Mouse (Mus musculus) splenic B cell, adult 2 months (primary cell): Measurements from ENCODE around the gene Pak6.
"Not testable (repeated sequence)": the region's sequence is repeated elsewhere in the genome, so short reads cannot be mapped to it uniquely, and the experiment has no call there.

ENCODE experiments used
- DNase-seq: peaks from one replicate; pipeline ENCODE4 v3.0.0-alpha.2; 2011; ENCODE audit warnings: low read depth, low spot score
- H3K27me3 ChIP-seq: 2 replicates; pipeline ENCODE4 v1.6.1; 2012; ENCODE audit warnings: mild to moderate bottlenecking, low read length, moderate library complexity, mixed read lengths; ENCODE audit not compliant: control insufficient read depth, poor library complexity, insufficient read depth, severe bottlenecking
- H3K36me3 ChIP-seq: 2 replicates; pipeline ENCODE4 v1.6.1; 2012; ENCODE audit warnings: mild to moderate bottlenecking, low read length, moderate library complexity, mixed read lengths; ENCODE audit not compliant: control insufficient read depth, poor library complexity, insufficient read depth, severe bottlenecking

Pak6 gene

GRCm38 (mm10) chr2:118662902-118663803, at the start of gene Pak6:
Pak6 (plus strand) TSS chr2:118663303.
- Histone ChIP-seq H3K36me3 (no peaks in the 10 kb centered on the region), H3K27me3 (no peaks in the 10 kb centered on the region)
- peak; percentile 56 for DNase-seq

GRCm38 (mm10) chr2:118618013-118618412, 45.1 kb upstream of the Pak6 start:
- no peak for DNase-seq

GRCm38 (mm10) chr2:118620101-118620500, 43.0 kb upstream of the Pak6 start:
- Histone ChIP-seq H3K36me3 (no peaks in the 10 kb centered on the region), H3K27me3 (no peaks in the 10 kb centered on the region)
- no peak for DNase-seq

More at GRCm38 (mm10) chr2:118618013-118618412, 45.1 kb upstream of the Pak6 start:
- H3K27me3 ChIP-seq: no peaks in the 10 kb centered on the region
- no peaks in the 10 kb centered on the region for H3K36me3 ChIP-seq

GRCm38 (mm10) chr2:118620608-118621007, 42.5 kb upstream of the Pak6 start:
- H3K36me3 ChIP-seq: no peaks in the 10 kb centered on the region
- no peaks in the 10 kb centered on the region for H3K27me3 ChIP-seq
- peak; percentile 85 for DNase-seq

- Histone ChIP-seq H3K27me3 (no peaks in the 10 kb centered on the region; the same call in 1 of the 2 replicates), H3K36me3 (no peaks in the 10 kb centered on the region)
- no peak for DNase-seq
These were observed 33.8 kb upstream of the Pak6 start for GRCm38 (mm10) chr2:118629276-118629675.

- Histone ChIP-seq H3K36me3 (no peaks in the 10 kb centered on the region), H3K27me3 (no peaks in the 10 kb centered on the region; the same call in 1 of the 2 replicates)
- DNase-seq: no peak
These were observed 29.7 kb upstream of the Pak6 start for GRCm38 (mm10) chr2:118633441-118633840.

GRCm38 (mm10) chr2:118637258-118637657, 25.8 kb upstream of the Pak6 start:
- Histone ChIP-seq H3K36me3 (no peaks in the 10 kb centered on the region), H3K27me3 (no peaks in the 10 kb centered on the region)
- DNase-seq: no peak

GRCm38 (mm10) chr2:118637888-118638526, 25.1 kb upstream of the Pak6 start:
- Histone ChIP-seq H3K36me3 (no peaks in the 10 kb centered on the region), H3K27me3 (no peaks in the 10 kb centered on the region)
- peak; percentile 90 for DNase-seq

- Histone ChIP-seq H3K36me3 (no peaks in the 10 kb centered on the region), H3K27me3 (no peaks in the 10 kb centered on the region)
- DNase-seq: peak; percentile 78
These were observed 24.4 kb upstream of the Pak6 start for GRCm38 (mm10) chr2:118638686-118639085.

GRCm38 (mm10) chr2:118641147-118641546, 22.0 kb upstream of the Pak6 start:
- Histone ChIP-seq H3K36me3 (no peaks in the 10 kb centered on the region), H3K27me3 (no peaks in the 10 kb centered on the region)
- peak; percentile 53 for DNase-seq

GRCm38 (mm10) chr2:118642431-118642830, 20.7 kb upstream of the Pak6 start:
- no peaks in the 10 kb centered on the region for H3K27me3 ChIP-seq
- no peaks in the 10 kb centered on the region for H3K36me3 ChIP-seq
- peak; percentile 74 for DNase-seq

GRCm38 (mm10) chr2:118642942-118643341, 20.2 kb upstream of the Pak6 start:
- DNase-seq: no peak
- Histone ChIP-seq H3K36me3 (no peaks in the 10 kb centered on the region), H3K27me3 (no peaks in the 10 kb centered on the region)

- H3K36me3 ChIP-seq: no peaks in the 10 kb centered on the region
- no peaks in the 10 kb centered on the region for H3K27me3 ChIP-seq
- DNase-seq: no peak
These were observed 16.4 kb upstream of the Pak6 start for GRCm38 (mm10) chr2:118646665-118647064.

- not testable (repeated sequence) for H3K36me3 ChIP-seq, H3K27me3 ChIP-seq
- DNase-seq: peak; percentile 72
These were observed 12.4 kb upstream of the Pak6 start for GRCm38 (mm10) chr2:118650697-118651096.

- no peak for DNase-seq
- Histone ChIP-seq H3K36me3 (no peaks in the 10 kb centered on the region), H3K27me3 (no peaks in the 10 kb centered on the region)
These were observed 6.3 kb upstream of the Pak6 start for GRCm38 (mm10) chr2:118656688-118657281.
